Mouse (Mus musculus) thymus, adult 2 months (tissue): ENCODE measurements around the gene Fbxo28. TPM values are rescaled to one million over a fixed set of nuclear protein-coding genes. Genes with fewer than 3 reads are reported as not detected.

Experiments
- DNase-seq: peaks from one replicate; pipeline ENCODE4 v3.0.0; 2021
- H3K27ac ChIP-seq: fragments of 200-500 bp; 2 replicates; pipeline ENCODE4 v1.5.1; 2012; ENCODE audit warnings: low read length, control low read depth; ENCODE audit not compliant: control insufficient read depth, insufficient read depth
- H3K27me3 ChIP-seq: fragments of 200-500 bp; 2 replicates; pipeline ENCODE4 v1.6.1; 2012; ENCODE audit warnings: mild to moderate bottlenecking, low read length, moderate library complexity, mixed read lengths; ENCODE audit not compliant: control insufficient read depth, insufficient read depth
- H3K36me3 ChIP-seq: fragments of 200-500 bp; 2 replicates; pipeline ENCODE4 v1.6.1; 2012; ENCODE audit warnings: mild to moderate bottlenecking, low read length, moderate library complexity; ENCODE audit not compliant: control insufficient read depth, insufficient read depth
- H3K4me1 ChIP-seq: fragments of 200-500 bp; replicated peaks from 2 replicates; pipeline ENCODE4 v1.6.1; 2012; ENCODE audit warnings: low read length; ENCODE audit not compliant: control insufficient read depth, insufficient read depth
- H3K4me3 ChIP-seq: fragments of 200-500 bp; 2 replicates; pipeline ENCODE4 v1.5.1; 2012; ENCODE audit warnings: mild to moderate bottlenecking, low read length, control low read depth, moderate library complexity; ENCODE audit not compliant: control insufficient read depth, insufficient read depth
- CTCF ChIP-seq: fragments of 200-500 bp; IDR thresholded peaks from 2 replicates; pipeline ENCODE4 v1.5.1; 2012; ENCODE audit warnings: mild to moderate bottlenecking, control low read depth, low read length, moderate library complexity, borderline replicate concordance; ENCODE audit not compliant: control insufficient read depth, poor library complexity, insufficient read depth; ENCODE audit errors: extremely low read depth
- POLR2A ChIP-seq: fragments of 200-500 bp; IDR thresholded peaks from 2 replicates; pipeline ENCODE4 v1.6.1; 2012; ENCODE audit warnings: mild to moderate bottlenecking, low read length, control low read depth, moderate library complexity; ENCODE audit not compliant: control insufficient read depth, poor library complexity, insufficient read depth; ENCODE audit errors: extremely low read depth
- WGBS: fragments of 180-500 bp; shearing (Covaris S2); methylation state at CpG from one replicate; pipeline ENCODE4 v1.1.7; 2018; 5-methylcytosine and 5-hydroxymethylcytosine counted together
- polyA plus RNA-seq: library from polyadenylated mRNA; depleted of rRNA; stranded (reverse); fragments of >200 nt; gene quantifications from 2 replicates; pipeline ENCODE4 v1.2.3, GENCODE M21; 2012; rRNA removed

Fbxo28 gene
- polyA plus RNA-seq, 1 experiment, result 23.3 TPM

GRCm38 (mm10) chr1:182275109-182275508, 66.3 kb downstream of the Fbxo28 start:
- DNase-seq, result no peak
- Histone ChIP-seq H3K27me3 (no peaks in the 10 kb centered on the region), H3K4me1 (peaks cover 2% of the 10 kb centered on the region; the same call in 1 of the 2 replicates), H3K36me3 (peaks cover 31% of the 10 kb centered on the region), H3K4me3 (no peak overlapping the region), H3K27ac (no peak overlapping the region)
- TF ChIP-seq CTCF, result no peak
- TF ChIP-seq POLR2A, result no peak
- WGBS, result 93% methylated on average over 6 of the region's 6 CpGs

GRCm38 (mm10) chr1:182271632-182272031, 69.8 kb downstream of the Fbxo28 start:
- Histone ChIP-seq H3K4me1 (no peaks in the 10 kb centered on the region), H3K27me3 (no peaks in the 10 kb centered on the region), H3K4me3 (no peak overlapping the region), H3K36me3 (peaks cover 8% of the 10 kb centered on the region), H3K27ac (no peak overlapping the region)
- WGBS, result 92% methylated on average over 5 of the region's 5 CpGs
- TF ChIP-seq CTCF, result no peak
- no peak for TF ChIP-seq POLR2A
- DNase-seq, result no peak

- H3K27me3 ChIP-seq, result no peaks in the 10 kb centered on the region
- no peak overlapping the region for H3K4me3 ChIP-seq
- TF ChIP-seq POLR2A, result no peak
- TF ChIP-seq CTCF, result no peak
- no peaks in the 10 kb centered on the region for H3K4me1 ChIP-seq
- WGBS, result 96% methylated on average over 5 of the region's 5 CpGs
- H3K27ac ChIP-seq, result no peak overlapping the region
- DNase-seq, result no peak
- peaks cover 5% of the 10 kb centered on the region for H3K36me3 ChIP-seq
Measured at GRCm38 (mm10) chr1:182271130-182271529, 70.3 kb downstream of the Fbxo28 start.

- no peak for DNase-seq
- TF ChIP-seq CTCF (no peak), POLR2A (no peak)
- H3K4me1 ChIP-seq, result no peaks in the 10 kb centered on the region
- no peak overlapping the region for H3K4me3 ChIP-seq
- H3K27me3 ChIP-seq, result no peaks in the 10 kb centered on the region
- 93% methylated on average over 4 of the region's 4 CpGs for WGBS
- H3K36me3 ChIP-seq, result no peaks in the 10 kb centered on the region
- H3K27ac ChIP-seq, result no peak overlapping the region
Measured at GRCm38 (mm10) chr1:182268317-182268716, 73.1 kb downstream of the Fbxo28 start.

- 94% methylated on average over 11 of the region's 11 CpGs for WGBS
- no peak overlapping the region for H3K27ac ChIP-seq
Measured at GRCm38 (mm10) chr1:182266028-182266525, 75.4 kb downstream of the Fbxo28 start.

More at GRCm38 (mm10) chr1:182266028-182266525, 75.4 kb downstream of the Fbxo28 start:
- Histone ChIP-seq H3K27me3 (no peaks in the 10 kb centered on the region), H3K36me3 (no peaks in the 10 kb centered on the region), H3K4me1 (no peaks in the 10 kb centered on the region), H3K4me3 (no peak overlapping the region)
- TF ChIP-seq POLR2A, result no peak
- TF ChIP-seq CTCF, result no peak
- DNase-seq, result no peak

Other genes starting within 250 kb of the Fbxo28 start
- gene Srp9, start 216.9 kb downstream of the Fbxo28 start, polyA plus RNA-seq, result 44.6 and 53.6 TPM in 2 replicates
- gene Vmn1r1, start 177.1 kb downstream of the Fbxo28 start, polyA plus RNA-seq, result not detected in 2 replicates
- 53.7 and 67.3 TPM in 2 replicates for gene Degs1, start 58.8 kb downstream of the Fbxo28 start, polyA plus RNA-seq
- 37.9 and 41.5 TPM in 2 replicates for gene Trp53bp2, start 67.5 kb upstream of the Fbxo28 start, polyA plus RNA-seq
- gene Capn2, start 176.0 kb upstream of the Fbxo28 start, polyA plus RNA-seq, result 19.4 and 23.3 TPM in 2 replicates
- gene Capn8, start 223.4 kb upstream of the Fbxo28 start, polyA plus RNA-seq, result 0.08 and 0.12 TPM in 2 replicates